Mouse (Mus musculus): Measurements from ENCODE around the gene E030018B13Rik.

DNA sequence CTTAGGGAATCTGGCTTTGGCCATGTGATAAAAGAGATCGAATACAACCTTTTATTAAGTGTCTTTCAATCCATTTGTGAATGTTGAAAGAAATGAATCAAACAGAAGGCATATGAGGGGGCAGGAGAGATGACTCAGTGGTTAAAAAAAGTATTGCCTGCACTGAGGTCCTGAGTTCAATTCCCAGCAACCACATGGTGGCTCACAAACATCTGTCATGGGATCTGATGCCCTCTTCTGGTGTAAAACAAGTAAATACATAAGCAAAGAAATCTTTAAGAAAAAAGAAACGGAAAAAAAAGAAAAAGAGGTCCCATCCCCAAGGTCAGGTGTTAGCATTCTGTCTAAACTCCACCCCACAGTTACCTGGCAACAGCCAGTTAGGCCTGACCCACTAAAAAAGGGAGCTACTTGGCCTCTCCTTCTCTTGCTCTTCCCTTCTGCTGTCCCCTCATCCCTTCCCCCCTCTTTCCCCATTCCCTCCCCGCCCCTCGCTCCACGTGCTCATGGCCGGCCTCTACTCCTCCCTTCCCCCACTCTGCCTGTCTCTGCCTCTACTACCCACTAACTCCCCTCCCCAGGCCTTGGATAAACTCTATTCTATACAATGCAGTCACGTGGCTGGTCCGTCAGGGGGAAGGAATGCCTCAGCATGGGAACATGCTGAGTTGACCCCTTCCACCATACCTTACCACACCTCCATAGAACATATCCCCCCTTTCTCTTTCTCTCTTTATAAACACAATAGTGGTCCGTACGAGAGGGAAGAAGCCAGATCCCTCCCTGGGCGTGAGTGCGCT, 3.5 kb upstream of the E030018B13Rik start:
- TF ChIP-seq GATA1 (IDR thresholded peaks at IDR 0.05; ENCODE audit: borderline replicate concordance, low read length) (no peak), FLI1 (IDR thresholded peaks at IDR 0.05; ENCODE audit: low read length) (no peak)

Data from megakaryocyte, embryonic 14.5 days (primary cell).